Mouse (Mus musculus) liver, adult 2 months (tissue): ENCODE measurements at regions not wholly inside any gene's neighbourhood (a gene's known extent, or its start where the extent isn't known, plus 50 kb on each side); places are given as distances from the start of the nearest gene placed in this dataset.

ENCODE experiments used
- CTCF ChIP-seq: fragments of 200-500 bp; IDR thresholded peaks from 2 replicates; pipeline ENCODE4 v1.5.1; 2011; ENCODE audit warnings: low read depth, low read length, control low read depth
- POLR2A ChIP-seq: fragments of 200-500 bp; IDR thresholded peaks from 2 replicates; pipeline ENCODE4 v1.6.1; 2011; ENCODE audit warnings: low read length, control low read depth; ENCODE audit not compliant: insufficient read depth; ENCODE audit errors: extremely low read depth

GRCm38 (mm10) chr1:81718233-81718632, 514.7 kb upstream of the Gm9747 start:
- TF ChIP-seq CTCF = no peak
- TF ChIP-seq POLR2A = no peak
